Mouse (Mus musculus) bone marrow, adult 2 months (tissue): ENCODE data around the gene Cxcl13. TPM values are rescaled to one million over a fixed set of nuclear protein-coding genes. Genes with fewer than 3 reads are reported as not detected.

Source experiments
- H3K27ac ChIP-seq: fragments of 200-500 bp; 2 replicates; pipeline ENCODE4 v1.5.1; 2012; ENCODE audit warnings: low read depth, mild to moderate bottlenecking, control low read depth, inconsistent platforms, low read length; ENCODE audit not compliant: control insufficient read depth, poor library complexity, insufficient read depth
- H3K4me1 ChIP-seq: fragments of 200-500 bp; 2 replicates; pipeline ENCODE4 v1.6.1; 2011; ENCODE audit warnings: low read length; ENCODE audit not compliant: control insufficient read depth, insufficient read depth
- H3K4me3 ChIP-seq: fragments of 200-500 bp; replicated peaks from 2 replicates; pipeline ENCODE3; 2011; ENCODE audit warnings: mild to moderate bottlenecking, low read depth, low read length, control low read depth; ENCODE audit not compliant: control insufficient read depth
- CTCF ChIP-seq: fragments of 200-500 bp; IDR thresholded peaks from 2 replicates; pipeline ENCODE4 v1.5.1; 2011; ENCODE audit warnings: low read length, control low read depth; ENCODE audit not compliant: control insufficient read depth, insufficient read depth
- POLR2A ChIP-seq: fragments of 200-500 bp; IDR thresholded peaks from 2 replicates; pipeline ENCODE4 v1.6.1; 2011; ENCODE audit warnings: low read depth, mild to moderate bottlenecking, control low read depth, low read length, borderline replicate concordance; ENCODE audit not compliant: control insufficient read depth
- WGBS: fragments of 180-500 bp; shearing (Covaris S2); methylation state at CpG from one replicate; pipeline ENCODE4 v1.1.7; 2018; 5-methylcytosine and 5-hydroxymethylcytosine counted together
- polyA plus RNA-seq: library from polyadenylated mRNA; stranded (reverse); fragments of >200 nt; gene quantifications from 2 replicates; pipeline ENCODE4 v1.2.4, GENCODE M21; 2011; ENCODE audit warnings: low replicate concordance; ENCODE audit not compliant: missing spikeins, insufficient read depth, insufficient read length

The Cxcl13 gene
- not detected in 2 replicates for polyA plus RNA-seq

- Histone ChIP-seq H3K4me1 (no peaks in the 10 kb centered on the region), H3K27ac (no peak within 1 kb of the TSS), H3K4me3 (no peak within 1 kb of the TSS)
- 60% methylated on average over 5 of the region's 5 CpGs for WGBS
- no peak for TF ChIP-seq POLR2A
Observed at GRCm38 (mm10) chr5:95956651-95957050, at the start of gene Cxcl13. TSS of gene Cxcl13 (plus strand) at chr5:95956951.

- TF ChIP-seq CTCF (no peak), POLR2A (no peak)
- WGBS = 71% methylated on average over 1 of the region's 1 CpGs
- no peak overlapping the region for H3K4me3 ChIP-seq
- H3K4me1 ChIP-seq = no peaks in the 10 kb centered on the region
- H3K27ac ChIP-seq = no peak overlapping the region
Observed at GRCm38 (mm10) chr5:95911006-95911405, 45.7 kb upstream of the Cxcl13 start.

- TF ChIP-seq POLR2A = no peak
- TF ChIP-seq CTCF = no peak
- Histone ChIP-seq H3K4me3 (no peak overlapping the region), H3K4me1 (no peaks in the 10 kb centered on the region), H3K27ac (no peak overlapping the region)
- WGBS = 75% methylated on average over 6 of the region's 6 CpGs
Observed at GRCm38 (mm10) chr5:95918491-95918890, 38.3 kb upstream of the Cxcl13 start.

GRCm38 (mm10) chr5:95924023-95924422, 32.7 kb upstream of the Cxcl13 start:
- no peak overlapping the region for H3K4me3 ChIP-seq
- H3K27ac ChIP-seq = no peak overlapping the region
- no peaks in the 10 kb centered on the region for H3K4me1 ChIP-seq
- WGBS = 74% methylated on average over 6 of the region's 6 CpGs
- TF ChIP-seq CTCF = no peak
- no peak for TF ChIP-seq POLR2A

GRCm38 (mm10) chr5:95925204-95925930, 31.4 kb upstream of the Cxcl13 start:
- Histone ChIP-seq H3K4me1 (no peaks in the 10 kb centered on the region), H3K4me3 (no peak overlapping the region), H3K27ac (no peak overlapping the region)
- WGBS = 79% methylated on average over 10 of the region's 10 CpGs
- TF ChIP-seq POLR2A (no peak), CTCF (no peak)

GRCm38 (mm10) chr5:95925931-95926263, 30.9 kb upstream of the Cxcl13 start:
- H3K4me3 ChIP-seq = no peak overlapping the region
- TF ChIP-seq POLR2A = no peak
- TF ChIP-seq CTCF = no peak
- WGBS = 77% methylated on average over 1 of the region's 1 CpGs

GRCm38 (mm10) chr5:95935035-95935434, 21.7 kb upstream of the Cxcl13 start:
- WGBS = 47% methylated on average over 5 of the region's 5 CpGs
- Histone ChIP-seq H3K4me3 (no peak overlapping the region), H3K27ac (no peak overlapping the region), H3K4me1 (no peaks in the 10 kb centered on the region)
- no peak for TF ChIP-seq POLR2A
- TF ChIP-seq CTCF = no peak

More at GRCm38 (mm10) chr5:95925931-95926263, 30.9 kb upstream of the Cxcl13 start:
- Histone ChIP-seq H3K4me1 (no peaks in the 10 kb centered on the region), H3K27ac (no peak overlapping the region)

GRCm38 (mm10) chr5:95936068-95936467, 20.7 kb upstream of the Cxcl13 start:
- TF ChIP-seq POLR2A = no peak
- TF ChIP-seq CTCF = no peak
- WGBS = 76% methylated on average over 5 of the region's 5 CpGs
- H3K27ac ChIP-seq = no peak overlapping the region

GRCm38 (mm10) chr5:95937129-95937528, 19.6 kb upstream of the Cxcl13 start:
- TF ChIP-seq POLR2A (no peak), CTCF (no peak)
- no peak overlapping the region for H3K27ac ChIP-seq
- H3K4me3 ChIP-seq = no peak overlapping the region
- WGBS = 47% methylated on average over 2 of the region's 2 CpGs
- no peaks in the 10 kb centered on the region for H3K4me1 ChIP-seq

More at GRCm38 (mm10) chr5:95936068-95936467, 20.7 kb upstream of the Cxcl13 start:
- Histone ChIP-seq H3K4me1 (no peaks in the 10 kb centered on the region), H3K4me3 (no peak overlapping the region)

- TF ChIP-seq POLR2A = no peak
- TF ChIP-seq CTCF = no peak
- no peak overlapping the region for H3K27ac ChIP-seq
- no peaks in the 10 kb centered on the region for H3K4me1 ChIP-seq
- 78% methylated on average over 11 of the region's 11 CpGs for WGBS
- H3K4me3 ChIP-seq = no peak overlapping the region
Observed at GRCm38 (mm10) chr5:95938044-95938625, 18.6 kb upstream of the Cxcl13 start.
